Mouse (Mus musculus) liver, adult (tissue): ENCODE data around the gene Tmem30c.
A peak's percentile ranks its signal among the peaks of the same experiment; 100 is the strongest.

Experiments
- GATA4 ChIP-seq: IDR thresholded peaks from 2 replicates; pipeline ENCODE4 v1.6.1; 2014; ENCODE audit warnings: mild to moderate bottlenecking, low read length; ENCODE audit not compliant: insufficient replicate concordance

The Tmem30c gene

GRCm38 (mm10) chr16:57259356-57260083 lies 33.1 kb downstream of the Tmem30c start:
- TF ChIP-seq GATA4 = no peak

GRCm38 (mm10) chr16:57251589-57252421 lies 40.9 kb downstream of the Tmem30c start:
- no peak for TF ChIP-seq GATA4

GRCm38 (mm10) chr16:57250991-57251390 lies 41.7 kb downstream of the Tmem30c start:
- no peak for TF ChIP-seq GATA4

- TF ChIP-seq GATA4 = no peak
Measured at GRCm38 (mm10) chr16:57247464-57247863, 45.2 kb downstream of the Tmem30c start.

- TF ChIP-seq GATA4 = no peak
Measured at GRCm38 (mm10) chr16:57246596-57246995, 46.1 kb downstream of the Tmem30c start.

GRCm38 (mm10) chr16:57243858-57244248 lies 48.8 kb downstream of the Tmem30c start:
- no peak for TF ChIP-seq GATA4

GRCm38 (mm10) chr16:57243205-57243857 lies 49.3 kb downstream of the Tmem30c start:
- no peak for TF ChIP-seq GATA4

GRCm38 (mm10) chr16:57242857-57243204 lies 49.8 kb downstream of the Tmem30c start:
- no peak for TF ChIP-seq GATA4

- TF ChIP-seq GATA4 = no peak
Measured at GRCm38 (mm10) chr16:57235871-57236510, 56.7 kb downstream of the Tmem30c start.

GRCm38 (mm10) chr16:57231089-57231936 lies 61.4 kb downstream of the Tmem30c start, which contains the start of gene Tbc1d23:
Tbc1d23 (minus strand) TSS chr16:57231504.
- peak; percentile 36; the same call in 1 of the 2 replicates for TF ChIP-seq GATA4

GRCm38 (mm10) chr16:57226444-57226843 lies 66.2 kb downstream of the Tmem30c start:
- TF ChIP-seq GATA4 = no peak

GRCm38 (mm10) chr16:57220361-57220760 lies 72.3 kb downstream of the Tmem30c start:
- TF ChIP-seq GATA4 = no peak
